Mouse (Mus musculus): ENCODE measurements around the gene Fam107a. TPM values are rescaled to one million over a fixed set of nuclear protein-coding genes. Genes with fewer than 3 reads are reported as not detected.

Gene Fam107a
- polyA plus RNA-seq, 1 experiment from 2014 or later = 173 TPM

DNA sequence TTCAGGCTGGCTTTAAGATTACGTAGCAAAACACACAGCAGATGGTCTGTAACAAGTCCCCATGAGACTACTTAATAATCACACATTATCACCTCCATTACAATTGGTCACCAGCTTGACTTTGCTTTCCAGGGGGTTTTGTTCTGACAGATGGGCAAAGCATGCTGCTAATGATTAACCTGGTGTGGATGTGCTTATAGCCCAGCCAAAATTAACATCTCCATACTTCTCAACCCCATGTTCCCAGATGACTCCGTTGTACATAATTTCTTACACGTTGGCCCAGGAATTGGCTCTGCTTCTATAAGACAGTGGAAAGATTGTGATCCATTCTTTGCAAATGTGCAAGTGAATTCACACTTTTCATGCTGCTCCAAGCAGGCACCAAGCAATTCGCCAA, 7.9 kb upstream of the Fam107a start:
- in situ Hi-C loops (cut with MboI; ENCODE audit: low pct_unique_long_range_greater_than_20kb) = loop anchor here (5.0 to 25.0 kb wide), 2 partner anchors 223 to 488 kb away; no protein-coding TSS in a partner anchor
- no peaks in the 10 kb centered on the region for H3K27me3 ChIP-seq
- ATAC-seq = no peak
- ChIA-PET CTCF (interaction anchor here (1.1 to 1.3 kb wide), 3 partner anchors 12 to 93 kb away, joined by 3 to 7 read pairs (median 3); no protein-coding TSS in a partner anchor), POLR2A (no interaction called here)
- DNase-seq (ENCODE audit: low read depth, low spot score) = no peak
- no peak for TF ChIP-seq CTCF (IDR thresholded peaks at IDR 0.05)

- ChIA-PET CTCF (interaction anchor here (0.9 to 1.7 kb wide), 4 partner anchors 12 to 78 kb away, joined by 3 to 5 read pairs (median 4); no protein-coding TSS in a partner anchor), POLR2A (interaction anchor here (1.0 to 1.3 kb wide), 3 partner anchors 10 to 19 kb away, joined by 3 to 7 read pairs (median 5); no protein-coding TSS in a partner anchor)
- no peaks in the 10 kb centered on the region for H3K27me3 ChIP-seq
- no peak for TF ChIP-seq CTCF (IDR thresholded peaks at IDR 0.05)
- in situ Hi-C loops (cut with MboI; ENCODE audit: low pct_unique_long_range_greater_than_20kb) = no loop called here
- no peak for ATAC-seq
- DNase-seq (ENCODE audit: low read depth, low spot score) = no peak
Measured at GRCm38 (mm10) chr14:8320528-8320927, 2.7 kb upstream of the Fam107a start.

- DNase-seq (ENCODE audit: low read depth, low spot score) (no peak), ATAC-seq (no peak)
- in situ Hi-C loops (cut with MboI; ENCODE audit: low pct_unique_long_range_greater_than_20kb) = no loop called here
- H3K27me3 ChIP-seq = no peaks in the 10 kb centered on the region
- ChIA-PET CTCF (no interaction called here), POLR2A (no interaction called here)
- TF ChIP-seq CTCF (IDR thresholded peaks at IDR 0.05) = no peak
Measured at GRCm38 (mm10) chr14:8316366-8317193, 1.2 kb downstream of the Fam107a start.

- ATAC-seq (no peak), DNase-seq (ENCODE audit: low read depth, low spot score) (no peak)
- no peak for TF ChIP-seq CTCF (IDR thresholded peaks at IDR 0.05)
- no peaks in the 10 kb centered on the region for H3K27me3 ChIP-seq
- in situ Hi-C loops (cut with MboI; ENCODE audit: low pct_unique_long_range_greater_than_20kb) = no loop called here
- CTCF ChIA-PET = interaction anchor here (1.0 to 1.9 kb wide), 4 partner anchors 8 to 73 kb away, joined by 4 to 6 read pairs (median 6); no protein-coding TSS in a partner anchor
- POLR2A ChIA-PET = no interaction called here
Measured at GRCm38 (mm10) chr14:8315169-8315568, 2.7 kb downstream of the Fam107a start.

GRCm38 (mm10) chr14:8314536-8314935, 3.3 kb downstream of the Fam107a start:
- TF ChIP-seq CTCF (IDR thresholded peaks at IDR 0.05) = peak; percentile 54
- DNase-seq (ENCODE audit: low read depth, low spot score) = no peak
- H3K27me3 ChIP-seq = no peaks in the 10 kb centered on the region
- in situ Hi-C loops (cut with MboI; ENCODE audit: low pct_unique_long_range_greater_than_20kb) = no loop called here
- ATAC-seq = no peak
- POLR2A ChIA-PET = no interaction called here
- CTCF ChIA-PET = interaction anchor here (1.0 to 1.9 kb wide), 4 partner anchors 9 to 72 kb away, joined by 4 to 6 read pairs (median 6); no protein-coding TSS in a partner anchor

- ChIA-PET CTCF (interaction anchor here (0.8 to 1.9 kb wide), 3 partner anchors 12 to 71 kb away, joined by 3 to 6 read pairs (median 6); no protein-coding TSS in a partner anchor), POLR2A (interaction anchor here (0.9 kb wide), 1 partner anchor 9 kb away, joined by 3 read pairs; no protein-coding TSS in a partner anchor)
- in situ Hi-C loops (cut with MboI; ENCODE audit: low pct_unique_long_range_greater_than_20kb) = no loop called here
- ATAC-seq (no peak), DNase-seq (ENCODE audit: low read depth, low spot score) (no peak)
- no peaks in the 10 kb centered on the region for H3K27me3 ChIP-seq
- TF ChIP-seq CTCF (IDR thresholded peaks at IDR 0.05) = no peak
Measured at GRCm38 (mm10) chr14:8313877-8314276, 3.9 kb downstream of the Fam107a start.

DNA sequence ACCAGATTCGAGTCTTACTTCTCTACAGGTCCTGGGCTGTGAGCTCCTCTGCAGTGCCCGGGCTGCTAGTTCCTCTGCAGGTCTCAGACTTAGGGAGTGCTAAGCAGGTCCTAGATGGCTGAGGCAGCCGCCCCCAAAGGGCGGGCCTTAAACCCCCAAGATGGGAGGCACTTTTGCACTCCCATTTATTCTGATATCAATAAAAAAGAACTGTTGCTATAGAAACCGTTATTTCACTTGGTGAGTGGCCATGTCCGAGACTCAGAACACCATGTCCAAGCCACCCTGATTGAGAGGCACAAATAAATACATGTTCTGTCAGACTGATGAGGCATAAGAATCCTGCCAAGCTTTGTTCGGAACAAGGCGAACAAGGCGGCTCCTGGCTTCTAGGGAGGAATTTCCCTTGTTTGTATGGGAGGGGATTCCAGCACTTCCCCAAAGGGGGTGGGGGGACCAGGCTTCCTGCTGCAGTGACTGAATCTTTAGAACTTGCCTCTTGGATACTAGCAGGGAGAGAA, 8.1 kb downstream of the Fam107a start:
- in situ Hi-C loops (cut with MboI; ENCODE audit: low pct_unique_long_range_greater_than_20kb) = no loop called here
- peak; percentile 48 for ATAC-seq
- TF ChIP-seq CTCF (IDR thresholded peaks at IDR 0.05) = no peak

DNA sequence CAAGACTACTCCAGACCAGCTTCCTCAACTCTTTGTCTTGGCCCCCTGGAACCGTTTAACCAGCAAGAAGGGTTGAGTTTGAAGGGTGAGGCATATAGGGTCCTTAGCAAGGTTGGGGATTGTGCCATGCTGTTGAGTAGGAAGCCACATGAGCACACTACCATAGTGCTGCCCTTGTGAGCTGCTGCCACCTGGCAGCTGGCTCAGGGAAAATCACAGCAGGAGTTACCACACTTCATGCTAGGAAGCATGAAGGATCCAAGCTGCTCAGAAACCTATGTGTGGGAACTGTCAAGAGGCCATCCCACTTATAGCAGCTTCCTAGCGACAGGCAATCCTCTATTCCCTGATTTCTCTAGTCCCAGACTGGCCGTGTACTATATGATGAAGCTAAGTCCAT, 9.2 kb downstream of the Fam107a start:
- POLR2A ChIA-PET = interaction anchor here (0.6 to 3.6 kb wide), 9 partner anchors 10 to 93 kb away, joined by 3 to 21 read pairs (median 5); no protein-coding TSS in a partner anchor
- DNase-seq (ENCODE audit: low read depth, low spot score) = no peak
- peak; percentile 48 for TF ChIP-seq CTCF (IDR thresholded peaks at IDR 0.05)
- no peak for ATAC-seq
- H3K27me3 ChIP-seq = no peaks in the 10 kb centered on the region
- CTCF ChIA-PET = interaction anchor here (0.7 to 6.9 kb wide), 12 partner anchors 8 to 216 kb away, joined by 3 to 34 read pairs (median 6); no protein-coding TSS in a partner anchor
- in situ Hi-C loops (cut with MboI; ENCODE audit: low pct_unique_long_range_greater_than_20kb) = no loop called here

More for the DNA sequence above, 8.1 kb downstream of the Fam107a start:
- ChIA-PET POLR2A (interaction anchor here (0.6 to 3.6 kb wide), 6 partner anchors 11 to 24 kb away, joined by 3 to 21 read pairs (median 7); no protein-coding TSS in a partner anchor), CTCF (interaction anchor here (1.6 to 6.9 kb wide), 8 partner anchors 9 to 67 kb away, joined by 5 to 34 read pairs (median 10); no protein-coding TSS in a partner anchor)
- DNase-seq (ENCODE audit: low read depth, low spot score) = no peak
- no peaks in the 10 kb centered on the region for H3K27me3 ChIP-seq

DNA sequence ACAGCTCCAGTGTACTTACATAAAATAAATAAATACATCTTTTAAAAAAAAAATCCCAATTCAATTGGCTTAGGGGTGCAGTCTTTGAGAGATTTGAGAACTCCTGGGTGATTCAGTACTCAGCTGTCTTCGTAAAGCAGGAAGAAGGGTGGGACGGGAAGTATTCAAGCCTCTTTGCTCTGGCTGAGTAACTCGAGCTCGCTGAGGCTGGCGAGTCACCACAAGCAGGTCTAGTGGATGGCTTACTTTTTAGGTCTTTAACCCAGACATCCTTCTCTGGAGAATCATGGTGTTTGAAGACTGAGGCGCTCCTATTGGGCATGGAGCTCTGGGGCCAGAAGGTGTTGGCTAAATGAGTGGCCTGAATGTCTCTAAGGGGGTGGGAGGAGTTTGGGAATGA, 10.9 kb downstream of the Fam107a start:
- no peak for TF ChIP-seq CTCF (IDR thresholded peaks at IDR 0.05)
- in situ Hi-C loops (cut with MboI; ENCODE audit: low pct_unique_long_range_greater_than_20kb) = no loop called here
- no peak for DNase-seq (ENCODE audit: low read depth, low spot score)
- H3K27me3 ChIP-seq = no peaks in the 10 kb centered on the region
- ChIA-PET CTCF (interaction anchor here (1.0 to 6.9 kb wide), 7 partner anchors 13 to 67 kb away, joined by 3 to 34 read pairs (median 8); no protein-coding TSS in a partner anchor), POLR2A (interaction anchor here (0.7 to 3.6 kb wide), 2 partner anchors 8 to 26 kb away, joined by 4 to 21 read pairs; no protein-coding TSS in a partner anchor)
- ATAC-seq = no peak

DNA sequence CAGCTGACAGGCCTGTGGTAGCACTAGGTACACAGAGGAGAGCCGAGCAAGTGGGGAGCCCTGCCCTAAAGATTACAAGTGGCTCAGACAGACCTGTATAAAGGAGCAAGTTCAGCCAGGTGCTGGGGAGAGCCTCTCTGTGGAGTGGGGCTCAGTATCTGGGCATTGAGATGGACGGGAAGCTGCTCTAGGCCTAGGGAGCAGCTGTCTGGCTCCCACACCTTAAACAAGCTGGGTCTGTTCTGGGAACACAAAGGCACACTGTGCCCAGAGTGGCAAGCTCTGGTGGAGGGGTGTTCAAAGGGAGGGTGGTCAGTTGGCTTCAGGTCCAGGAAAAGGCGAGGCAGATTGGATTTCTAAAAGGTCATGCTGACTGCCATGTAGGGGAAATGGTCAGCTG, 12.8 kb downstream of the Fam107a start:
- ChIA-PET CTCF (interaction anchor here (0.6 to 6.9 kb wide), 7 partner anchors 10 to 90 kb away, joined by 3 to 34 read pairs (median 4); no protein-coding TSS in a partner anchor), POLR2A (interaction anchor here (0.7 to 1.1 kb wide), 3 partner anchors 8 to 1923 kb away, joined by 3 to 4 read pairs (median 3); no protein-coding TSS in a partner anchor)
- H3K27me3 ChIP-seq = no peaks in the 10 kb centered on the region
- ATAC-seq = no peak
- TF ChIP-seq CTCF (IDR thresholded peaks at IDR 0.05) = no peak
- no peak for DNase-seq (ENCODE audit: low read depth, low spot score)
- in situ Hi-C loops (cut with MboI; ENCODE audit: low pct_unique_long_range_greater_than_20kb) = no loop called here
